Mouse (Mus musculus): ENCODE results near the gene Kcng4. TPM values are rescaled to one million over a fixed set of nuclear protein-coding genes. Genes with fewer than 3 reads are reported as not detected.
A peak's percentile ranks its signal among the peaks of the same experiment; 100 is the strongest.

Kcng4 gene
- total RNA-seq, 2 experiments from 2014 or later = not detected

DNA sequence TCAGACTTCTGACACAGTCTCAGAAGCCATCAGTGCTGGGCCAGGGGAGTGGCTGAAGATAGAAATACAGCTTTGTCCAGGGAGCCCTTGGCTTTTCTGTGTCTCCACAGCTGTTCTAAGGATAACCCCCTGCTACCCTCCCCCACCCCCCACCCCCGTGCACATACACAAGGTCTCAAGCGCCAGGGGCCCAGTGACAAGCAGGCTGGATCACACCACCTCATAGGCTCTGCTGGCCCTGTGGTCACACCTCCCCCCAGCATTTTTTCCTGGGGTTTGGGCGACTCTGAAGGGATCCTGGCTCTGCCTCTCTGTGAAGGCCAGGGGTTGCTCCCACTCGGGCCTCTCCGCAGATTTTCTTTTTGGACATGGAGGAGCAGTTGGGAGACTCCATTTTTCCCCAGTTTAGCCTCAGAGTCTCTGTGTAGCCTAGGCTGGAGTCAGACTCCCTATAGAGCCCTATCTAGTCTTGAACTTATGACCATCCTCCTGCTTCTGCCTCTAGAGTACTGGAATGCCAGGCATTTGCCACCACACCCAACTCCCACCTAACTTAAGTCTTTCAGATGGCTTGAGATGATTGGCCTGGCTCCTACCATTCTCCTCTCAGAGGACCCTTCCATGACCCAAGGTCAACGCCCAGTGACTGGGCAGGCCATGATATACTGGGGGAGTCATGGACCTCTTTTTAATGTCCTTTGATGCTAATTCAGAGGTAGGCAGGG is 15.2 kb downstream of the Kcng4 start:
- no peak for ATAC-seq (replicated peaks; ENCODE audit: low FRiP score, poor library complexity, severe bottlenecking)

DNA sequence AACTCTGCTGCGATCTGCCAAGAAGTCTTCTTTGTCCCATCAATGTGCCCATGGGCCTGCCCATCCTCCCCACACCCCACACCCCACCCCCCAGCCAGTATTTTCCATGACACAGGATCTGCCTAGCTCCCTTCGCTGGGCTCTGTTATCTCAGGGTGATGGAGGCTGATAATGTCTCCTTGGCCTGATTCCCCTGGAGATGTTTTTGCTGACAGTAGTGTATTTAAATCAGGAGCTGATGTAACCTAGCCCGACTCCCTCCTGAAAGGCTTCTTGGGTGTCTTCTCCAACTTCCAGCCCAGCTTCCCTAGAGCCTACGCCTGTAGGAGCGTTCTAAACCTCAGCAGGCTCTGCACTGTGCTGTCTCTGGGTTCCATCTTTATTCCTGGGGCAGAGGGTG is 16.6 kb downstream of the Kcng4 start:
- ATAC-seq (replicated peaks; ENCODE audit: low FRiP score, poor library complexity, severe bottlenecking) = no peak

DNA sequence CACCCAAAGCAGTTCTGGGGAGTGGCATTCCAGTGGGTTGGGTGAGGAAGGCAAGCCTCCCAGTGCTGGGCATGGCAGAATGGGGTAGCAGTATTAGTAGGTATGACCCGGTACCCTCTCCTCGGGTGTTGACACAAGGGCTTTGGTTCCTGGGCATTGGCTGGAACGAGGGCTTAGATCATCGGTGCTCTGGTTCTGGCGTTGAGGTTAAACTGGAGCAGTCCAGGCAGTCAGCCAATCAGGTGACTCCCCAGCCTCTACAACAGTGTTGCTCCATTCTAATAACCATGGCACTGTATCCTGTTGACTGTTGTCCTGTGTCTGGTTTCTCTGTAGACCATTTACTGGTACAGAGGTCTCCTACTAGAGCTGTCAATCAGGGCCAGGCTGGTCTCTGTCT is 17.9 kb downstream of the Kcng4 start:
- no peak for ATAC-seq (replicated peaks; ENCODE audit: low FRiP score, poor library complexity, severe bottlenecking)

DNA sequence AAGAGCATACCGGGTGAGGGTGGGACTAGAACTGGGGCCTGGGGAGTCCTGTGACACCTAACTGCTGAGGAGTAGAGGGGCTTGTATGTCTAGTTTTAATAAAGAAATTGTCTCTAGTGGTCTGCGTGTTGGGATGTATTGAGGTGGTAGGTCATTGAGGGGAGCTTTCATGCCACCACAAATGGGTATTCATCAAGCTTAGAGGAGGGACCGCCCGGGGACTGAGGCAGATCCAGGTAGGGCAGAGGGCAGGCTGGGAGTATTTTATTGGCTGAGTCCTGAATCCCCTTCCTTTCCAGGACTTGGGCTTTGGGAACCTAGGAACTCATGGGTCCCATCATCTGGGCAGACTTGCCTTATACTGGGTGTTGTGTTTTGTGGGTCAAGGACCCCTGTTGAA is 18.7 kb downstream of the Kcng4 start:
- ATAC-seq (replicated peaks; ENCODE audit: low FRiP score, poor library complexity, severe bottlenecking) = no peak

DNA sequence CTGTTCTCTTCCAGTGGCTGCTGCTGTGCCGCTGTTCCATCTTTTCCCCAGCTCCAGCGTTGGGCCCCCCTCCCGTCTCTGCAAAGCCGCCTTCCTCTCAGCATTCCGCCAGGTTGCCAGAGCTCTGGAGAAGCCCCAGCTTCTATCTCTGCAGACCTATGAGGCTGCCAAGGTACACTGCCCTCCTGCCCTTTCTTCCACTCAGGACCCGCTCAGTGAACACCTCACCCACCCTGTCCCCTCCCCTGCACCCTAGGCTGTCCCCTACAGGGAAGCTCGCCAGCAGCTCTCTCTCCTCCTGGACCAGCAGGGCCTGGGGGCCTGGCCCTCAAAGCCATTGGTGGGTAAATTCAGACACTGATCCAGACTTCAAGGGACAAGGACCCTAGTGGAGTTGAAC is 19.1 kb downstream of the Kcng4 start:
- ATAC-seq (replicated peaks; ENCODE audit: low FRiP score, poor library complexity, severe bottlenecking) = no peak

DNA sequence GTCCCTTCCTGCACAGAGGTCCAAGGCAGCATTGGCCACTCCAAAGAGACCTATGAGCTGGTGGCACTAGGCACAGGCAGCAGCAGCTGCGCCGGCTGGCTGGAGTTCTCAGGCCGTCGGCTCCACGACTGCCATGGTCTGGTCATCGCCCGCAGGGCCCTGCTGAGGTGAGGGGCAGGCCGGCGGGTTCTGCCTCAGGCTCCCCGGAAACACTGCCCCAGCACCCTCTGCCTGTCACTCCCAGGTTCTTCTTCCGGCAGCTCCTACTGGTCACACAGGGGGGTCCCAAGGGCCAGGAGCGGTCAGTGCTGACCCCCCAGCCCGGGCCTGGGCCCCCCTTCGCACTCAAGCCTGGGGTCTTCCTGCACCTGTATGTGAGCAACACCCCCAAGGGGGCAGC is 20.4 kb downstream of the Kcng4 start:
- ATAC-seq (replicated peaks; ENCODE audit: low FRiP score, poor library complexity, severe bottlenecking) = no peak

DNA sequence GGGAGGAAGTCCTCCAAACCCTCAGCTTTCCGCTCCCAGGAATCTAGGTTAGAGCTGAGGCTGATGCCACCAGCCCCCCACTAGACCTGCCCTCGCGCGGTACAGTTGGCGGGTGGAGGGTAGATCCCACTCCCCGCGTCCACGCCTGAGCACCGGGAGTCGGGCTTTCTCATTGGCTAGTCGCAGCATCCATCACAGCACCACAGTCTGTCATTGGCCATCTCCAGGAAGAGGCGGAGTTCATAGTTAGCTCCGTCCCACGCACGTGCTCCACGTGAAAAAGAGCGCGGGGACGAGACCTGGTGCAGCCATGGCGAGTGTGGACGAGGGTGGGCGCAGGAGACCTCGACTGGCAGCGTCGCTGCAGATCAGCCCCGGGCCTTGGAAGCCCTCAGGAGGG is 23.0 kb downstream of the Kcng4 start, which contains the start of gene Adad2:
Gene Adad2, plus strand, starts transcription at position 277 of the 400 bp plus-strand sequence.
- no peak for ATAC-seq (replicated peaks; ENCODE audit: low FRiP score, poor library complexity, severe bottlenecking)

DNA sequence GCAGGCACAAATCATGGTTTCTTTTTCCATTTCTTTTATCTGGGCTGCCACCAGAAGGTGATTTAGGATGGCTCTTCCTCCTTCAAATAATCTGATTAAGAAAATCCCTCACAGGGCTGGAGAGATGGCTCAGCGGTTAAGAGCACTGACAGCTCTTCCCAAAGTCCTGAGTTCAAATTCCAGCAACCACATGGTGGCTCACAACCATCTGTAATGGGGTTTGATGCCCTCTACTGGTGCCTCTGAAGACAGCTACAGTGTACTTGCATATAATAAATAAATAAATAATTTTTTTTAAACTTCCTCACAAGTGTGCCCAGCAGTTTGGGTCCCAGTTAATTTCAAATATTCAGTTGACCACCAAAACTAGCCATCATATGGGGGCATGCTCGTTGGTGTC is 29.3 kb downstream of the Kcng4 start:
- ATAC-seq (replicated peaks; ENCODE audit: low FRiP score, poor library complexity, severe bottlenecking) = no peak

DNA sequence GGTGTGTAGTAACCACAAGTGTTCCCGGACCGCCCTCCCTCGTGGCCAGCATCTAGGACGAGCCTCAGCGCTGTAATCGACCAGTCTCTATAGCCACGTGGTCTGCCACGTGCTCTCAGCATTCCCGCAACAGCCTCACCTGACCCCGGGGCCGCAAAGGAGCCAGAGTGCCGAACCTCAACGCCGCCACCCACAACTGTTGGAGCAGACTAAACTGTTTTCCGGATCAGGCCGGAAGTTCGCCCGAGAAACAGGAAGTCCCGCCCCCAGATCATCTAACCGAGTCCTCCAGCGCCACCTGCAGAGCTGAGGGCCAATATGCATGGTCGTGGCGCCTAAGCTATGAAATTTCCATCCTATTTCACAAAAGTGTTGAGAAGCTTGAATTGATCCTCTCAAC is 30.5 kb downstream of the Kcng4 start, which contains the start of gene Taf1c:
Gene Taf1c, minus strand, starts transcription at position 227 of the 400 bp plus-strand sequence.
- ATAC-seq (replicated peaks; ENCODE audit: low FRiP score, poor library complexity, severe bottlenecking) = peak; percentile 94

DNA sequence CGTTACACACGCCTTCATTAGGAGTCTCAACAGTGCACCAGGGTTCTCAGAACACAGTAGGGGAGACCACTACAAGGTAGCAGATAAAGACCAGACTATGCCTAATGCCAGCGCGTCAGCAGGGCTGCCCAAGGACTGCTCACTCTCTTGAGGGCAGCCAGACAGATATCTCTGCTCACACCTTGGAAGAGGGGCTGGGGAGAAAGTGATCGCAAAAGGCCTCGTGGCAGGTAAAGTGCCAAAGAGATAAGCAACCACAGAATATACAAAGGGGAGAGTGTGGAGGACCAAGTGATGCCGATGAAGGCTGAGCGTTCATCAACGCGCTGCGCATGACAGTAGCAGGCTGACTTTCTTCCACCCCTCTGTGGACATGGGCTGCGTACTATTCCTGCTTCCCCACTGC is 31.1 kb downstream of the Kcng4 start:
- ATAC-seq (replicated peaks; ENCODE audit: low FRiP score, poor library complexity, severe bottlenecking) = peak; percentile 58

DNA sequence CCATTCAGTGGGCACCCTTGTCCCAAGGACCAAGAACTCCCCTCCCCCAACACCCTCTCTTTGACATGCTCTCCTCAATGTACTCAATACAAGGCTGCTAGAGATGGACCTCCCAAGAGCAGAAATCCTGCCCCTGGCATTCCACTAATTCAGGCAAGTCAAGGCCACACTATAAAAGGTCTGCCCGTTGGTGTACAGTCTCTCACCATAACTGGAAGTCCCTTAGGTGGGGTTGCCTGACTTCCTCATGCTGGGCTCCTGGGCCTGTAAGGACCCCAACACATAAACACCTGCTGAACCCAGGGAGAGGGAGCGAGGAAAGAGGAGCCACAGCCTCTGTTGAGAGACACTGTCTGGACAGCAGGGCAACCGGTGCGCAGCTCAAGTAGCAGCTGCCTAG is 31.7 kb downstream of the Kcng4 start:
- ATAC-seq (replicated peaks; ENCODE audit: low FRiP score, poor library complexity, severe bottlenecking) = no peak

DNA sequence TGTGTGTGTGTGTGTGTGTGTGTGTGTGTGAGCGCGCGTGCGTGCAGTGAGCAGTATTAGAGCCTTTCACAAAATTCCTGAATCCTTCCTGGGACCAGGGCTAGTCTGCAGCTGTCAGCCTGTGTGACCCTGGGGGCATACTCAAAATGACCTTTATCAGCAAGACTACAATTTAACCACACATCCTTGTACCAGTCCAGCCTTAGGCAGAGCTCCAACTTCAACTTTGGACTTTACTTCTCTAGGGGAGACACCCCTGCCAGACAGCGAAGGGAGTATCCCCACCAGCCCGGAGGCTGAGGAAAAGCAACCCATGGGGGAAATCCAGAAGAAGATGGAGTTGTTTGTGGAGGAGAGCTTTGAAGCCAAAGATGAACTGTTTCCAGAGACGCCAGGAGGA is 44.0 kb downstream of the Kcng4 start:
- ATAC-seq (replicated peaks; ENCODE audit: low FRiP score, poor library complexity, severe bottlenecking) = no peak

DNA sequence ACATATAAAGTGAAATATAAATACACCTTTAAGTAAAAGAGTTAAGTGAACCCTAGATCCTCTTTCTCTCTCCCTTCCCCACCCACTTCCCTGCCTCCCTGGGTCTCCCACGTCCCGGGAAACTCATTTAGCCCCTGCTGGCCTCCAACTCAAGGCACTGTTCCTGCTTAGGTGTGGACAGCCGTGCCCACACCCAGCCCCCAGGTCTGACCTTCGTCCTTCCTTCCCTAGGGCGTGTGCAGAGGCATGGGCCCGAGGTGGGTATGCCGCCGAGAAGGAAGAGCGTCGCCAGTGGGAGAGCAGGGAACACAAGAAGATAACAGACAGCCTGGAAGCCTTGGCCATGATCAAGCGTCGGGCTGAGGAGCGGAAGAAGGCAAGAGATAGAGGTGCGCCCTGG is 45.1 kb downstream of the Kcng4 start:
- ATAC-seq (replicated peaks; ENCODE audit: low FRiP score, poor library complexity, severe bottlenecking) = no peak

DNA sequence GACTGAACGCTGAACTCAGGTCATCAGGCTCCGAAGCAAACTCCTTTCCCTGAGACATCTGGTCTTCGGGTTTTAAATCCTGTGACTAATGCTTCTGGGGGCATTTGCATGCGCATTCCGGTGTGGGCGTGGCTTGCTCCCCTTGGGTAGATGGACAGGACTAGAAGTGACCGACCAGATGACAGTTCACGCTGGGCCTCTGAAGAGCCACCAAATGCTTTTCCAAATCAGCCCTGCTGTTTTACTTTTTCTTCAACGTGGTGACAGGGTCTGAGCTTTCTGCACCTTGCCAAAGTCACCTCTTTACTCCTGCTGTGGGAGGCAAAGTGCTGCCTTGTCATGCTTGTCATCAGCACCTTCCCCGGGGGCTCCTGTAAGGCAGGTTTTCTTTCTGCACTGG is 46.6 kb downstream of the Kcng4 start:
- ATAC-seq (replicated peaks; ENCODE audit: low FRiP score, poor library complexity, severe bottlenecking) = no peak

DNA sequence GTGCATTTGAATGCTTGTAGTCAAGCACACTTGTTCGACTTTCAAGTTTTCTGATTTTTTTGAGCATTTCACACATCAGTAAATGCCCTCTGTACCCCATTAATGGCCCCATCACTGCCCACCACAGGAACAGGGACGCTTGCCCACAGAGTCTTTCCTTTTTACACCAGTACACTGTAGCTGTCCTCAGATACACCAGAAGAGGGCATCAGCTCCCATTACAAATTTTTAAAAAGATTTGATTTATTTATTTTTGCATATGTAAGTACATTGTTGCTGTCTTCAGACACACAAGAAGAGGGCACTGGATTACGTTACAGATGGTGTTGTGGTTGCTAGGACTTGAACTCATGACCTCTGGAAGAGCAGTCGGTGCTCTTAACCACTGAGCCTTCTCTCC is 47.2 kb downstream of the Kcng4 start:
- ATAC-seq (replicated peaks; ENCODE audit: low FRiP score, poor library complexity, severe bottlenecking) = no peak

DNA sequence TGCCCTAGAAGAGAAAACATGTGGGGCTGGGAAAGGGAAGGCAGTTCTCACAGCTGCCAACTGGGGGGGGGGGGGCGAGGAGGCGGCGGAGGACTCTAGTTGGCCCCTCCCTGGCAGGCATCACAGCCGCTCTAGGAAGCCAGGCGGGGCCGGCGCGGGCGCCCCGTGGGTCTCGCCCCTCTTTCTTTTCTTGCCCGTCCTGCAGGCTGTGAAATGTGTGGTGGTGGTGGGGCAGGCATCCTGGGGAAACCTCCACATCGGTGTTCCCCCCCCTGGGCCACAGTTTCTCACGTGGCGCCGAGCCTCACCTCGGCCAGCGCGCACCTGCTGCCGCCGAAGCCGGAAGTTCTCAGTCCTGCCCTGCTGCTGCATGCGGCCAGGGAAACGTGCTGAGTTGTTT is 49.6 kb downstream of the Kcng4 start:
- peak; percentile 71 for ATAC-seq (replicated peaks; ENCODE audit: low FRiP score, poor library complexity, severe bottlenecking)

DNA sequence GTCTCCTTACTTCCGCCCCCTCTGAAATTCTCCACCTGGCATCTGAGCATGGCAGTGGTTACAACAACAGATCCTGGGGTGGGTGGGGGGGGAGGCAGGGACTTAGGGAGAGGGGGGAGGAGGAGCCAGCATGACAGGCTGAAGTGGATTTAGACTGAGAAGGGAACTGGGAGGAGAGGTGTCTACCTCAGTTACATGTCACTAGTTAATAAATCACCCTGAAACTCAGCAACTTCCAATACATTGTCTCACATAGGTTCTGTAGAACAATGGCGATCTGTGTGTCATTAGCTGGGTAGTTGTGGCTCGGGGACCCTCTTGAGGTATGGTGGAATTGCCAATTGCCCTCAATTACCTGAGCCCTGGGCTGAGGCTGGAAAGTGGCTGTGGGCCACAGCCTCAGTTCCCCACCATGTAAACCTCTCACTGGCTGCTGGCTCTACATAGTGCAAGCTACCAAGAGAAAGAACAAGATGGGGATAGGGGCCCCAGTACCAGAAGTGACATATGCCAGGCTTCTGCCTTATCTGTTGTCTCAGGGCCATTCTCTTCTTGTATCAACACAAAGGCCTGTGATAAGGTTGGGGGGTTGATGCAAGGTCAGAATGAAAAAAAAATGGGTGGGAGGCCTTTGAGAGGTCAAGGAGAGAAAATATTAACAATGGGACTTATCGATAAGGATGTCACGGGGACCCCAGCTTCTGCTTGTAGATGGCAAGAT is 54.9 kb downstream of the Kcng4 start:
- 0 out of 2 replicates have a peak, but pooled peaks have one; percentile 31 for ATAC-seq (replicated peaks; ENCODE audit: low FRiP score, poor library complexity, severe bottlenecking)

DNA sequence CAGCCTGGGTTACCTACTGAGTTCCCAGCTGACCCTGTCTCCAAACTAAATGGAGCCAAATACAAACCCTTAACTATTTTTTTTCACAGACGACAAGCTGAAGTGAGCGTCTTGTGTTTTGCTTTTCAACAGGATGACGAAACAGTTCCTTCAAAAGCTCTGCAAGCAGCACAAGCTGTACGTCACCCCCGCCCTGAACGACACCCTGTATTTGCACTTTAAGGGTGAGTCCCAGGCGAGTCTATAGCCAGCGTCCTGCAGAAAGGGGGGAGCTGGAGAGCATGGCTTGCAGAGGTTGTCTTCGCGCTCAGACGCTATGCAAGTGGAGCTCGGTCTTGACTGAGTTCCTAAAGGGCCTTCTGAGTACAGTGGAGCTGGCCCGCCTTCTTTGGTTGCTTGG is 56.4 kb downstream of the Kcng4 start:
- ATAC-seq (replicated peaks; ENCODE audit: low FRiP score, poor library complexity, severe bottlenecking) = no peak

DNA sequence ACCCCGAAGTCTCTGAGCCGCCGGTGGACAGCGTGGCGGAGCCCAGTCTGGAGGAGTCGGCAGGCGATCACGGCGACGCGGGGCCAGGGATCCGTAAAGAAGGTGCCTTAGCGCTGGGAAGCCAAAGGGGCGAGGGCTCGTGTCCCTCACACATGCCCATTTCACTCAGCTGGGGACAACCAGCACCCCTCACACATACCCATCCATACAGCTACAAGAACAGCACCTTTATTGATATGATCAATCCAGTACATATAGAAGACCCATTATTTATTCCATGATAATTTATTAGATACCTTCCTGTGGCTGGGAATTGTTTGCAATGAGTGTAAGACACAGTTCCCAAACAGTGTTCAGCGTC is 60.1 kb downstream of the Kcng4 start:
- no peak for ATAC-seq (replicated peaks; ENCODE audit: low FRiP score, poor library complexity, severe bottlenecking)

DNA sequence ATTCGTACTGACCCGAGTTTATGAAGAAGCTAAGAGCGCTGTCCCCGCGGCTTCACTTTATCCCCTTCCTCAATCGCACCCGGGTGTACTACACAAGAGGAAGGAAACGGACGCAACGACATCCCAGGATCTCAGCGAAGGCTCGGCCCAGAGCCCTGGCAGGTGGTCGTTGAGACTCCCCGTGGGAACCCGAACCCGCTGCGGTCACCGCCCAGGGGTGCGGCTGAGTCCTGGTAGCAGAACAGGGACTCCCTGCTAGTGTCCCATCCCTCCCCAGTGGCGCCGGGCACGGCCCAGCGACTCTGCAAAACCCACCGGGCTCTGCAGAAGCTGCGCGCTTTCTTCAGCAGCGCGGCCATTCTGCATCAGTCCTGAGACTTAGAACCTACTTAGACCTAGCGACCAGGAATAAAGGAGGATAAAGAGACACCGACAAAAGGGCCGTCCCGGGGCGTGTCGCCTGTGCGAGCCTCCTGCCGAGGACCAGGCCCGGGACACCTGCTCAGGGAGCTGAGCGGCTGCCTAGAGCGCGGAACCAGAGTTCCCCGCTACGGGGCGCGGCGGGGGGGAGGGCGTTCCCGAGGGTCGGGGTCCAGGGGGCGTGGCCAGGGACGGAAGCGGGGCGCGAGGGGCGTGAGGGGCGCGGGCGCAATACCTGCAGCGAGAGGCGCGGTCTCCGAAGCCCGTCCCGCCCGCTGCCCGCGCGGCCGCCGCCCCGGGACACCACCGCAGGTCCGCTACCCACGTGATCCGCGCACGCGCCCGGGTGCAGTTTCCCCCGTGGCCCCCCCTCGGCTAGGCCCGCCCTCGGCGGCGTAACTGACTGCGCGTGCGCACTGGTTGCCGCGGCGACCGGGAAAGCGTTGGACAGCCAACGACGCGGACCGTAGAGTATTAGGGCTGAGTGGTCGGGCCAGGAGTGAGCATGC is 60.8 kb downstream of the Kcng4 start, which contains the start of the genes Hsdl1 and Dnaaf1:
Gene Hsdl1, minus strand, starts transcription at position 747 of the 929 bp plus-strand sequence.
Gene Dnaaf1, plus strand, starts transcription at position 799 of the 929 bp plus-strand sequence.
- peak; percentile 90 for ATAC-seq (replicated peaks; ENCODE audit: low FRiP score, poor library complexity, severe bottlenecking)

Data from erythroblast, adult 5-6 weeks (primary cell).